Mouse (Mus musculus): ENCODE results near the gene Krtap16-1.

Gene Krtap16-1

GRCm38 (mm10) chr11:99986180-99986647, at the start of gene Krtap16-1:
Gene Krtap16-1 (minus strand): TSS chr11:99986597.
- DNase-seq (ENCODE audit: low spot score in 2 of 2), result no peak

- DNase-seq (ENCODE audit: low spot score in 2 of 2), result no peak
These were observed 43.4 kb upstream of the Krtap16-1 start, which contains the start of gene Krt33b for GRCm38 (mm10) chr11:100029768-100030167. Gene Krt33b (minus strand): TSS chr11:100029868.

GRCm38 (mm10) chr11:100021438-100021837, 35.0 kb upstream of the Krtap16-1 start:
- no peak for DNase-seq (ENCODE audit: low spot score in 2 of 2)

- DNase-seq (ENCODE audit: low spot score in 2 of 2), result no peak
These were observed 33.1 kb upstream of the Krtap16-1 start for GRCm38 (mm10) chr11:100019466-100019865.

GRCm38 (mm10) chr11:100016112-100016511, 29.7 kb upstream of the Krtap16-1 start, which contains the start of gene Krt33a:
Gene Krt33a (minus strand): TSS chr11:100016212.
- no peak for DNase-seq (ENCODE audit: low spot score in 2 of 2)

- DNase-seq (ENCODE audit: low spot score in 2 of 2), result no peak
These were observed 27.3 kb upstream of the Krtap16-1 start for GRCm38 (mm10) chr11:100013691-100014171.

GRCm38 (mm10) chr11:100010682-100011081, 24.3 kb upstream of the Krtap16-1 start:
- no peak for DNase-seq (ENCODE audit: low spot score in 2 of 2)

GRCm38 (mm10) chr11:100008336-100008735, 21.9 kb upstream of the Krtap16-1 start:
- DNase-seq (ENCODE audit: low spot score in 2 of 2), result no peak

- DNase-seq (ENCODE audit: low spot score in 2 of 2), result no peak
These were observed 20.2 kb upstream of the Krtap16-1 start for GRCm38 (mm10) chr11:100006624-100007023.

- no peak for DNase-seq (ENCODE audit: low spot score in 2 of 2)
These were observed 19.5 kb upstream of the Krtap16-1 start for GRCm38 (mm10) chr11:100005905-100006304.

GRCm38 (mm10) chr11:100004846-100005245, 18.4 kb upstream of the Krtap16-1 start:
- DNase-seq (ENCODE audit: low spot score in 2 of 2), result no peak

- no peak for DNase-seq (ENCODE audit: low spot score in 2 of 2)
These were observed 12.7 kb upstream of the Krtap16-1 start for GRCm38 (mm10) chr11:99999091-99999490.

GRCm38 (mm10) chr11:99994384-99994661, 7.9 kb upstream of the Krtap16-1 start:
- DNase-seq (ENCODE audit: low spot score in 2 of 2), result no peak

GRCm38 (mm10) chr11:99993620-99994383, 7.4 kb upstream of the Krtap16-1 start, which contains the start of gene Krtap17-1:
Gene Krtap17-1 (minus strand): TSS chr11:99993994.
- no peak for DNase-seq (ENCODE audit: low spot score in 2 of 2)

- DNase-seq (ENCODE audit: low spot score in 2 of 2), result no peak
These were observed 4.2 kb upstream of the Krtap16-1 start for GRCm38 (mm10) chr11:99990571-99990970.

GRCm38 (mm10) chr11:99989881-99990405, 3.5 kb upstream of the Krtap16-1 start:
- DNase-seq (ENCODE audit: low spot score in 2 of 2), result no peak

- no peak for DNase-seq (ENCODE audit: low spot score in 2 of 2)
These were observed 2.1 kb upstream of the Krtap16-1 start for GRCm38 (mm10) chr11:99988530-99988929.

GRCm38 (mm10) chr11:99985291-99986092, 905 bp downstream of the Krtap16-1 start:
- no peak for DNase-seq (ENCODE audit: low spot score in 2 of 2)

GRCm38 (mm10) chr11:99983442-99983841, 3.0 kb downstream of the Krtap16-1 start:
- DNase-seq (ENCODE audit: low spot score in 2 of 2), result no peak

GRCm38 (mm10) chr11:99982731-99983130, 3.7 kb downstream of the Krtap16-1 start:
- no peak for DNase-seq (ENCODE audit: low spot score in 2 of 2)

GRCm38 (mm10) chr11:99978953-99979352, 7.4 kb downstream of the Krtap16-1 start, which contains the start of gene Krtap29-1:
Gene Krtap29-1 (minus strand): TSS chr11:99979053.
- DNase-seq (ENCODE audit: low spot score in 2 of 2), result no peak

GRCm38 (mm10) chr11:99965961-99966360, 20.4 kb downstream of the Krtap16-1 start:
- DNase-seq (ENCODE audit: low spot score in 2 of 2), result no peak

Data from spleen, postnatal 14 days (tissue).